Mouse (Mus musculus) liver, postnatal 0 days (tissue): ENCODE results near the gene Dcakd.

Experiments used
- CTCF ChIP-seq: sonication (generic); IDR thresholded peaks from 2 replicates; pipeline ENCODE4 v1.5.1; 2016; ENCODE audit warnings: antibody characterized with exemption, low read depth
- EP300 ChIP-seq: IDR thresholded peaks from 2 replicates; pipeline ENCODE4 v1.6.1; 2016; ENCODE audit warnings: antibody characterized with exemption, low read depth, mild to moderate bottlenecking

DNA sequence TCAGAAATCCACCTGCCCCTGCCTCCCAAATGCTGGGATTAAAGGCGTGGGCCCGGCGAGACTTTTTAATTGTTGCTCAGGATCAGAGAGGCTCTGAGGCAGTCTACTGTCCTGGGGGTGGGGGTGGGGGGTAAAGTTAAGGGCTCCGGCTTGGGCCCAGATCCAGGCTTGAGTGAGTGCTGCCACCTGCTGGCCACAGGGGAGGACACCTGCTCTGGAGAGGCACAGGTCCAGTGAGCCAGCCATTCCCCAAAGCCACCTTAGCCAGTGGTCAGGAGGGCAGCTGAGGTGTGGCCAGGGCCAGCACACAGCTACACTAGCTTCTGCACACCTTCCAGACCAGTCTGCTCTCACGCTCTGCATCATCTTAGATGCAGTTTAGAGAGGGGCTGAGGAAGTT lies 35.2 kb downstream of the Dcakd start:
- TF ChIP-seq CTCF (peak; percentile 90), EP300 (no peak)
